ENCODE assay signal across 8 mouse cellular contexts in genomic region chr14:121797457-121798410, GRCm38 (mm10). TPM values are rescaled to one million over a fixed set of nuclear protein-coding genes. Genes with fewer than 3 reads are reported as not detected.
A peak's percentile ranks its signal among the peaks of the same experiment; 100 is the strongest.
DNase-seq lines count a peak whose midpoint lies in the region; ATAC-seq and TF ChIP-seq lines count a peak whose summit lies in the region.

Gene Dock9 (minus strand): TSS chr14:121797837.

- H3K4me3 ChIP-seq in CH12.LX (replicated peaks in 1 of 3; ENCODE audit: low read depth in 2 of 3, low read length in 2 of 3, poor library complexity in 1 of 3) = peak within 1 kb of the TSS; percentile 64 to 87 (median 75)
- peak within 1 kb of the TSS; percentile 67 for H3K4me3 ChIP-seq in forebrain, embryonic 11.5 days (ENCODE audit: low read depth, low read length)
- H3K4me3 ChIP-seq in heart, embryonic 16.5 days (ENCODE audit: low read length) = peak within 1 kb of the TSS; percentile 80
- H3K4me3 ChIP-seq in liver, embryonic 15.5 days (replicated peaks) = peak within 1 kb of the TSS; percentile 66
- H3K4me3 ChIP-seq in neural tube, embryonic 12.5 days = peak within 1 kb of the TSS; percentile 66

- peaks cover 0 to 29% of the 10 kb centered on the region in 2 experiments; a peak in 2 of 4 replicates for H3K4me1 ChIP-seq in CH12.LX (ENCODE audit: control insufficient read depth in 1 of 2, insufficient read depth in 2 of 2)
- 0 out of 2 replicates have a peak, but pooled peaks cover 4% of the 10 kb centered on the region for H3K4me1 ChIP-seq in forebrain, embryonic 11.5 days (replicated peaks; ENCODE audit: control insufficient read depth, insufficient read depth, low read length)
- peaks cover 3% of the 10 kb centered on the region; the same call in 1 of the 2 replicates for H3K4me1 ChIP-seq in heart, embryonic 16.5 days (ENCODE audit: control insufficient read depth, insufficient read depth, low read length)
- H3K4me1 ChIP-seq in liver, embryonic 15.5 days (replicated peaks) = peaks cover 30% of the 10 kb centered on the region
- no peaks in the 10 kb centered on the region for H3K4me1 ChIP-seq in neural tube, embryonic 12.5 days

- no peak; the same call in 1 of the 2 replicates for TF ChIP-seq RAD21 in CH12.LX (IDR thresholded peaks at IDR 0.05; ENCODE audit: low read depth, low read length)

- under 1% methylated on average over 102 of the region's 106 CpGs for WGBS in forebrain, embryonic 11.5 days
- WGBS in heart, embryonic 16.5 days = 0% methylated on average over 90 of the region's 106 CpGs
- under 1% methylated on average over 106 of the region's 106 CpGs for WGBS in liver, embryonic 15.5 days (ENCODE audit: insufficient replicate concordance)
- WGBS in neural tube, embryonic 12.5 days = under 1% methylated on average over 96 of the region's 106 CpGs

- TF ChIP-seq EP300 in CH12.LX (IDR thresholded peaks at IDR 0.05; ENCODE audit: low read length) = no peak

- peak within 1 kb of the TSS; percentile 51 for H3K9ac ChIP-seq in CH12.LX (ENCODE audit: insufficient read depth, low read depth)
- peak within 1 kb of the TSS; percentile 62 for H3K9ac ChIP-seq in forebrain, embryonic 11.5 days (ENCODE audit: low read length)
- H3K9ac ChIP-seq in heart, embryonic 16.5 days (ENCODE audit: low read length) = peak within 1 kb of the TSS; percentile 74
- H3K9ac ChIP-seq in liver, embryonic 15.5 days = peak within 1 kb of the TSS; percentile 54
- H3K9ac ChIP-seq in neural tube, embryonic 12.5 days = peak within 1 kb of the TSS; percentile 65

- peak within 1 kb of the TSS; percentile 83 for H3K4me2 ChIP-seq in CH12.LX (ENCODE audit: insufficient read depth, low read depth, poor library complexity, severe bottlenecking)
- H3K4me2 ChIP-seq in forebrain, embryonic 11.5 days (ENCODE audit: low read depth, low read length, severe bottlenecking) = peak within 1 kb of the TSS; percentile 92
- peak within 1 kb of the TSS; percentile 94 for H3K4me2 ChIP-seq in heart, embryonic 16.5 days (ENCODE audit: low read depth, low read length)
- H3K4me2 ChIP-seq in liver, embryonic 15.5 days = peak within 1 kb of the TSS; percentile 94
- peak within 1 kb of the TSS; percentile 80 for H3K4me2 ChIP-seq in neural tube, embryonic 12.5 days (replicated peaks)

- dilution Hi-C loops in CH12.LX (cut with MboI; ENCODE audit: extremely low pct_ligation_motif_present, extremely low pct_unique_long_range_greater_than_20kb, low sequenced_read_pairs) = no loop called here

- no peaks in the 10 kb centered on the region for H3K27me3 ChIP-seq in CH12.LX (replicated peaks)
- peaks cover 5% of the 10 kb centered on the region; the same call in 1 of the 2 replicates for H3K27me3 ChIP-seq in forebrain, embryonic 11.5 days (ENCODE audit: control insufficient read depth, insufficient read depth, low read length)
- 0 out of 2 replicates have a peak, but pooled peaks cover 2% of the 10 kb centered on the region for H3K27me3 ChIP-seq in heart, embryonic 16.5 days (ENCODE audit: control insufficient read depth, insufficient read depth, low read length)
- H3K27me3 ChIP-seq in liver, embryonic 15.5 days = peaks cover 26% of the 10 kb centered on the region
- H3K27me3 ChIP-seq in neural tube, embryonic 12.5 days (replicated peaks) = peaks cover 22% of the 10 kb centered on the region

- peak; percentile 82 for DNase-seq in CH12.LX (ENCODE audit: extremely low read depth)
- peak; percentile 61 for DNase-seq in c-Kit-positive CD71-positive TER-119-negative erythroid progenitor cells, embryonic 14.5 days (ENCODE audit: low read depth)
- peak; percentile 96 for DNase-seq in forebrain, embryonic 11.5 days (ENCODE audit: low spot score)
- peak; percentile 94 to 95 for DNase-seq in kidney, postnatal 36 days
- peak; percentile 48 for DNase-seq in telencephalon, adult 2 months (ENCODE audit: low read depth, low spot score)

- in situ Hi-C loops in CH12.LX (cut with MboI; ENCODE audit: low pct_ligation_motif_present, low pct_unique_long_range_greater_than_20kb, low sequenced_read_pairs) = no loop called here

- ATAC-seq in forebrain, embryonic 11.5 days (replicated peaks; ENCODE audit: low FRiP score) = peak; percentile 89
- ATAC-seq in heart, embryonic 16.5 days (replicated peaks; ENCODE audit: extremely low read depth, insufficient read depth, low FRiP score) = peak; percentile 89
- peak; percentile 84 for ATAC-seq in liver, embryonic 15.5 days (ENCODE audit: insufficient read depth)
- peak; percentile 91 for ATAC-seq in neural tube, embryonic 12.5 days (ENCODE audit: low FRiP score, low read depth)

- peaks cover 0 to 4% of the 10 kb centered on the region in 2 experiments for H3K36me3 ChIP-seq in CH12.LX (replicated peaks in 1 of 2; ENCODE audit: control insufficient read depth in 1 of 2, insufficient read depth in 1 of 2, low read length in 1 of 2)
- H3K36me3 ChIP-seq in forebrain, embryonic 11.5 days (ENCODE audit: control insufficient read depth, insufficient read depth, low read length) = no peaks in the 10 kb centered on the region
- H3K36me3 ChIP-seq in heart, embryonic 16.5 days (ENCODE audit: control insufficient read depth, insufficient read depth) = no peaks in the 10 kb centered on the region
- no peaks in the 10 kb centered on the region for H3K36me3 ChIP-seq in liver, embryonic 15.5 days (replicated peaks)
- H3K36me3 ChIP-seq in neural tube, embryonic 12.5 days = no peaks in the 10 kb centered on the region

- peak within 1 kb of the TSS; percentile 76 for H3K27ac ChIP-seq in CH12.LX (ENCODE audit: insufficient read depth, low read depth)
- 0 out of 2 replicates have a peak within 1 kb of the TSS, but pooled peaks have one; percentile 4 for H3K27ac ChIP-seq in forebrain, embryonic 11.5 days (ENCODE audit: low read depth, low read length)
- peak within 1 kb of the TSS; percentile 84 for H3K27ac ChIP-seq in heart, embryonic 16.5 days (ENCODE audit: low read length)
- H3K27ac ChIP-seq in liver, embryonic 15.5 days (replicated peaks) = peak within 1 kb of the TSS; percentile 81
- H3K27ac ChIP-seq in neural tube, embryonic 12.5 days = peak within 1 kb of the TSS; percentile 39; the same call in 1 of the 2 replicates

- no peak; the same call in 1 of the 2 replicates for TF ChIP-seq POLR2A in CH12.LX (IDR thresholded peaks at IDR 0.05; ENCODE audit: low read depth, low read length)

- no peak; a peak in 1 of 4 replicates for TF ChIP-seq CTCF in CH12.LX (conservative IDR thresholded peaks at IDR 0.05 in 1 of 2, IDR thresholded peaks at IDR 0.05 in 1 of 2; ENCODE audit: low read depth in 2 of 2, low read length in 2 of 2)

- H3K9me3 ChIP-seq in CH12.LX (replicated peaks; ENCODE audit: low read length) = no peaks in the 10 kb centered on the region
- no peaks in the 10 kb centered on the region for H3K9me3 ChIP-seq in forebrain, embryonic 11.5 days (ENCODE audit: control insufficient read depth, low read length)
- H3K9me3 ChIP-seq in heart, embryonic 16.5 days (replicated peaks; ENCODE audit: control insufficient read depth, low read length) = no peaks in the 10 kb centered on the region
- H3K9me3 ChIP-seq in liver, embryonic 15.5 days (replicated peaks) = no peaks in the 10 kb centered on the region
- no peaks in the 10 kb centered on the region for H3K9me3 ChIP-seq in neural tube, embryonic 12.5 days

- H3K79me2 ChIP-seq in CH12.LX (replicated peaks; ENCODE audit: control insufficient read depth, extremely low read depth, insufficient read depth, poor library complexity, severe bottlenecking) = no peaks in the 10 kb centered on the region

TF ChIP-seq in CH12.LX, 34 proteins besides CTCF, POLR2A, EP300 and RAD21:
- TF ChIP-seq TCF12 (IDR thresholded peaks at IDR 0.05; ENCODE audit: low read depth, low read length) (peak; percentile 62; the same call in 1 of the 2 replicates), MAX (IDR thresholded peaks at IDR 0.05; ENCODE audit: low read length) (peak; percentile 67), MAZ (IDR thresholded peaks at IDR 0.05; ENCODE audit: low read depth, low read length) (0 out of 2 replicates have a peak, but pooled peaks have one; percentile 20), USF2 (conservative IDR thresholded peaks at IDR 0.05; ENCODE audit: low read depth, low read length) (no peak), NRF1 (IDR thresholded peaks at IDR 0.05; ENCODE audit: low read depth, low read length) (peak; percentile 70), BHLHE40 (IDR thresholded peaks at IDR 0.05; ENCODE audit: low read depth, low read length) (peak; percentile 19; the same call in 1 of the 2 replicates), UBTF (IDR thresholded peaks at IDR 0.05; ENCODE audit: low read depth, low read length) (peak; percentile 79), TBP (conservative IDR thresholded peaks at IDR 0.05; ENCODE audit: low read depth, low read length) (no peak), MXI1 (IDR thresholded peaks at IDR 0.05; ENCODE audit: low read depth, low read length) (peak; percentile 40; the same call in 1 of the 2 replicates)

RNA-seq across cellular contexts. Expression of gene Dock9, which starts in this region (rescaled TPM):
- 11.1 and 12.2 TPM in 2 replicates for total RNA-seq in CH12.LX (2012; rRNA removed)
- 8.6 and 9.3 TPM in 2 replicates for total RNA-seq in CH12.LX (2014; rRNA removed)
- 10.3 and 10.4 TPM in 2 replicates for polyA plus RNA-seq in CH12.LX (2012; ENCODE audit: insufficient read length, low read depth)
- 4.2 and 4.7 TPM in 2 replicates for polyA plus RNA-seq in forebrain, embryonic 11.5 days (2014; fragmentation: Nextera tagmentation; extraction: Ambion mirVana)
- 5.1 and 6.0 TPM in 2 replicates for polyA plus RNA-seq in heart, embryonic 16.5 days (2015; fragmentation: Nextera tagmentation; extraction: Ambion mirVana)
- polyA plus RNA-seq in liver, embryonic 15.5 days (2015; fragmentation: Nextera tagmentation; extraction: Ambion mirVana) = 1.2 and 1.3 TPM in 2 replicates
- polyA plus RNA-seq in neural tube, embryonic 12.5 days (2016; fragmentation: Nextera tagmentation; extraction: Ambion mirVana) = 4.5 and 4.6 TPM in 2 replicates

Comparison
In these comparisons a context has a peak if more than half of its experiments do, and no peak if none do; other contexts are left out.
1. Peak in every context shown above with its lines: DNase-seq, ATAC-seq, H3K4me3 ChIP-seq and H3K27ac ChIP-seq.
2. H3K27ac ChIP-seq: peak in every context shown above with its lines; median percentile 84 in heart, embryonic 16.5 days; 81 in liver, embryonic 15.5 days; 76 in CH12.LX; 39 in neural tube, embryonic 12.5 days; 4 in forebrain, embryonic 11.5 days.